Mouse (Mus musculus) frontal cortex, postnatal 25 days (tissue): ENCODE measurements around the gene Tcf7l2.

Experiments
- DNase-seq, 2 experiments: peaks; one replicate each; pipeline ENCODE4 v3.0.0; 2022; ENCODE audit warnings: low spot score in 2 of 2

Gene Tcf7l2

GRCm38 (mm10) chr19:55860009-55860743 lies 118.6 kb downstream of the Tcf7l2 start:
- no peak for DNase-seq

- DNase-seq, result no peak
These were observed 120.1 kb downstream of the Tcf7l2 start for GRCm38 (mm10) chr19:55861746-55862145.

GRCm38 (mm10) chr19:55862559-55862958 lies 120.9 kb downstream of the Tcf7l2 start:
- no peak for DNase-seq

DNA sequence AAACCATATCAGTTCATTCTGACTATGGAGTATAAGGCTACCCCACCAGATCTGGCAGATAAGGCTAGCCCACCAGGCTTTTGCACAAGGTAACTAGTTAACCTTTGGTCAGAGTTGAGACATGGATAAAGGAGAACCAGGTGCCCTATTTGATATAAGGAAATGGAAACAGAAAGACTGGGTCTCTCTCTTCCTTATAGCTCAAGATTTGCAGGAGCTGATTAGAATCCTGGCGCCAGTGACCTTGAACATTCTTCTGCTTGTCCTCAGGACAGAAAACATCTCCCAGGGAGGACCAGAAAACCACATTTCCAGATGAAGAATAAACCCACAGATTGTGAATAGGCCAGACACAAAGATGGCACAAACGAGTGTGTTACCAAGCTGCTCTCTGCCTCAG lies 123.4 kb downstream of the Tcf7l2 start:
- DNase-seq, result no peak

DNA sequence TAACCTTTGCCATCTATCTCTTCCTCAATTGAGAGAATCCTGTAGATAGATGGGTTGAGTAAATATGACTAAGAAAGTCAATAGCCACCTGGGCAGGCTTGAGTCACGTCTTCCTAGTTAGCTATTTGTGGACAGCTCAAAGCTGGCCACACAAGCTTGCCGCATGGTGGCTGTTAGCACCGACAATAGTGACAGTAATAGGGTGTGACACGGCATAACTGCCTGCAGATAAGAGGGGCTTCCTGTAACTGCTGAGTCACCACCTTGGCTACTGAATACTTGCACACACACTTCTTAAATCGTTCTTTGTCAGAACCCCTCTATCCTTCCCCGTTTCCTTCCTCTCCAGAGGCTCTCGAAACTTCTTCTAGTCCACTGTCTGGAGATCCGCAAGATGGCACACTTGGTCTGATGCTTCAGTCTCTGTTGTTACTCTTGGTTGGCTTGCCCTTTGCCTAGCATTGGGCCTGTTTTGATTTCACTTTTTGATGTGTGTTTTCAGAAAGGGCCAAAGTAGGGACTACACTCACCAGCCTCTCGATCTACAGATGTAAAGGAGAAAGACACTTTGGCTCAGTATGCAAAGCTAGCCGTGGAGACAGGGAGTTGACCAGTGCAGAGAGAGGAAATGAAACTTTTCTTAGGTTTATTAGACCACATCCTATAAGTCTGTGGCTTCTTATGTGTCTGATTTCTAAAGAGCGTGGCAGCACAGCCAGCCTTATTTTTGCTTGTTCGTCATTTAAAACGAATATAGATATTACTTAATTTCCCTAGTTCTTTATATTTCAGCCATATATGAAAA lies 124.4 kb downstream of the Tcf7l2 start:
- no peak for DNase-seq

GRCm38 (mm10) chr19:55867255-55867654 lies 125.6 kb downstream of the Tcf7l2 start:
- DNase-seq, result no peak

DNA sequence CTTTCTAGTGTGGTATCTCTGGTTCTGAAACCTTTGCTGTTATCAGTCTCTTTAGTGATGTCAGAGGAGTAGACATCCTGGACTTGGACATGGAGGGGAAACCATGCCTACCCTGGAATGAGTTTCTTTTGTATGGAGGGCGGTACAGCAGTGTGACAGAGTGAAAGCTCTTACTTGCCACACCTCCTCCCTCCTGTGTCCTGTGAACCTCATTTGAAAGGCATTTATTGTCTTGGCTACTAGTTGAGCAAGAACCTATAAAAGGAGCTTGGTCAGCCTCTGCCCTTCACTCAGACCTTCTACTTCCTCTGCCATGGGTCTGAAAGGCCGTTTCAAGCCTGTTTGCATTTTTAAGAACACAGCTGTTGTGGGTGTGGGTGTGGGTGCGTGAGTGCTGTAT lies 126.3 kb downstream of the Tcf7l2 start:
- DNase-seq, result no peak

GRCm38 (mm10) chr19:55868597-55868996 lies 127.0 kb downstream of the Tcf7l2 start:
- no peak for DNase-seq

DNA sequence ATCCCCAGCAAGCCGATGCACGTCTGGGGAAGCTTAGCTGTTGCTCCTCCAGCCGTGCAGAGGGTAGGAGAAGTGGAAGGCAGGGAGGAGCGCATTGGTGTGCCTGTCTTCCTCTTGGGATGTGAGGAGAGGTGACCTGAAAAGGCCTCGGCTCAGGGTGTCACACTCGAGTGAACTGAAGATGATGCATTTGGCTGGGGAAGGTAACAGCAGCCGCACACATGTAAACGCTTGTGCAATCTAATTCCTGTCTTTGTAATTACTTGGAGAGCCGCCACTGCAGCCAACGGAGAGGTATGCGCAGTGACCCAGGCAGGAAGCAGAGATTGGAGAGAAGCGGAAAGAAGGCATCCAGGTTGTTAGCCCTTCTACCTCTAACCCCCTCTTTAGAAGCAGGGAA lies 129.2 kb downstream of the Tcf7l2 start:
- no peak for DNase-seq

GRCm38 (mm10) chr19:55871496-55871895 lies 129.9 kb downstream of the Tcf7l2 start:
- DNase-seq, result no peak

DNA sequence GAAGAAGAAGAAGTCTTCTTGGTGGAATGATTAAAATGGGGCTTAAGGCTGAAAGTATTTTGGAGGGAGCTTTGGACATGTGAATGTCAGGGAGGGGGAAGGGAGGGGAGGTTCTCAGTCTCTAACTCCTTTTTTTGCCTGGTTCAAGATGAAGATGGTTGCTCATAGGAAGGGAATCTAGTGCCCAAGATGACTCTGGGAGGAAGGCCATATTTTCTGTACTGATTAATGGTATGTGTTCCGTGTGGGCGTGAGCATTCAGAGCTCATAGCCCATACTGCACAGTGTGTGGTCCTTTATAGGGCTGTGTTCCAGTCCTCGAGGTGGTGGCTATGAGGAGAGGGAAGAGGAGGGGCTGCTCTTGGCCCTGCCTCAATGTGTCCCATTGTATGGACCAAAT lies 131.6 kb downstream of the Tcf7l2 start:
- no peak for DNase-seq

- no peak for DNase-seq
These were observed 134.9 kb downstream of the Tcf7l2 start for GRCm38 (mm10) chr19:55876501-55876900.

DNA sequence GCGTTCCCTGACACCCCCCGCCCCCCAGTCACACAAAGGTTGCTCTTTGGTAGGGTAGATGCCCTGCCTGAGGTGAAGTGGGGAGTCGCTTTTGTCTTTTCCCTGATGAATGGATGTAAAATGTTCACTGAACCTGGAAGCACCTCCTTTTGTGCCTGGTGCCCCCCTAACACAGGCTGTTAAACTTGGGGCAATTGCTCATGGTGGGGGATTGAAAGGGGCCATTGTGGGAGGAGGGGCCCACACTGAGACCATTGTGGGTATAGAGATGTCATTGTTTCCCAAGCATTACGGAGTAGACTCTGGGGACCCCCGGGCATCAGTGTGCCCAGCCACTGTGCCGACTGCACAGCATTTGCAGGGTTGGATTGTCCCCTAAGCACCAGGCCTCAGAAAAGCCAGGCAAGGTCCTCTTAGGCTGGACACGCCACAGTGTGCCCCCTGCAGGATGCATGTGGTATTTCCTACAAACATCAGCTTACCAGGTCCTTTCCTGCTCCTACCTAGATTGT lies 135.8 kb downstream of the Tcf7l2 start:
- peak; percentile 22 to 36 for DNase-seq

GRCm38 (mm10) chr19:55880664-55881359 lies 139.2 kb downstream of the Tcf7l2 start:
- no peak for DNase-seq

- DNase-seq, result no peak
These were observed 144.9 kb downstream of the Tcf7l2 start for GRCm38 (mm10) chr19:55886536-55886935.

- DNase-seq, result no peak
These were observed 150.1 kb downstream of the Tcf7l2 start for GRCm38 (mm10) chr19:55891692-55892183.

- no peak for DNase-seq
These were observed 151.9 kb downstream of the Tcf7l2 start for GRCm38 (mm10) chr19:55893557-55893956.

GRCm38 (mm10) chr19:55894396-55894795 lies 152.8 kb downstream of the Tcf7l2 start:
- DNase-seq, result no peak

DNA sequence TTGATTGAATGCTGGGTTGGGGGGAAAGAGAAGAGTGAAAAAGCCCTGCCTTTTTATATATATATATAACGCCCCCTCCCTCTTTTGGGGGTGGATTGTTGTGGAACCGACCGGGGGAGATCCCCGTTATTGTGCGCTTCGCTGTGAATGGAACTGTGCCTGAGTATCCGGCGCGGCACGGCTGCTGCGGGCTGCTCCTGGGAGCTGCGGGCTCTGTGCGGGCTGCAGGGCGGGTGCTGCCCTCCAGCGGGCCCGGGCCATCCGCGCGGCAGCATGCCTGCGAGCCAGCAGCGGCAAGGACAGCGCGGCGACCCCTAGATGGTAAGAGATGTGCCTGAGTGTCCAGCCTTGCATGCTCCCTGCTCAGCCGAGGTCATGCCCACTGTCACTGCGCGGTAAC lies 153.7 kb downstream of the Tcf7l2 start:
- peak in 1 of 2 experiments; percentile 11 for DNase-seq

GRCm38 (mm10) chr19:55895807-55896420 lies 154.3 kb downstream of the Tcf7l2 start:
- DNase-seq, result no peak

DNA sequence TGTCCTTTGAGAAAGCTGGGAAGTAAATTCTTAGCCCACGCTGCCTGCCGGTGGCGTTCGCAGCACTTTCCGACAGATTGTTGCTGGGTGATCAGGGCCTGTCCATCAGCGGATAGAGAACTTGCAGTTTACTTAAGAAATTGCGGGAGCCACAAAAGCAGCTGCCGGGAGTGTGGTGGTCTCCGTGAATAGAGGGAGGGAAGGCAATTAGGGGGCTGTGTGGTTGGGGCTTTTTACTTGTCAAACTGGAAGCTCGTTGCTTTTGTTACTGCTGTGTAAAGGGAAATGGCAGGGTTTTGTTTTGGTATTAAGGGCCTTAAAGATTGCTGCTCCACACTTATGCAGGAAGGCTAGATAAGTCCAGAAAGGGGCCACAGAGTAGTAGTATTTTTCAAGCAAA lies 155.0 kb downstream of the Tcf7l2 start:
- no peak for DNase-seq
